Mouse (Mus musculus): Measurements from ENCODE around the gene Gm9758.
"Not testable (repeated sequence)": the region's sequence is repeated elsewhere in the genome, so short reads cannot be mapped to it uniquely, and the experiment has no call there.

The Gm9758 gene

DNA sequence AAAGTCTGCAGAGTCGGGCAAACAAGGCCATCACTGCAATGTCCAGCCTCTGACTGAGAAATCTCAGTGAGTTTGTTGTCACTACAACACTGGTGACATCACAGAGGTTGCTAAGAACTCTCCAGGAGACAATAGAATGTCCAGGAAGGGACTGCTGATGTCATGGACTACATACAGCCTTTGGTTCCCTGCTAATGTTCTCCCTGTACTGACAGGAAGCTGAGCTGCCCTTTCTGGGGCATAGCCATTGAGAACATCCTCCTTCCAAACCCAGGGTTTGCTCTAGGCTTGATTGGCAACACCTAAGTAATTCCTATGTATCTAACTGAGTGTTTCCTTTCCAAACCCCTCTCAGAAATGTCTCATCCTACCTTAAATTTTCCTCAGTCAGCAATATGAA is at the start of gene Gm9758:
Gene Gm9758 (minus strand): TSS at position 101 of the 400 bp plus-strand sequence.
- not testable (repeated sequence) for DNase-seq (ENCODE audit: low read depth, low spot score)

DNA sequence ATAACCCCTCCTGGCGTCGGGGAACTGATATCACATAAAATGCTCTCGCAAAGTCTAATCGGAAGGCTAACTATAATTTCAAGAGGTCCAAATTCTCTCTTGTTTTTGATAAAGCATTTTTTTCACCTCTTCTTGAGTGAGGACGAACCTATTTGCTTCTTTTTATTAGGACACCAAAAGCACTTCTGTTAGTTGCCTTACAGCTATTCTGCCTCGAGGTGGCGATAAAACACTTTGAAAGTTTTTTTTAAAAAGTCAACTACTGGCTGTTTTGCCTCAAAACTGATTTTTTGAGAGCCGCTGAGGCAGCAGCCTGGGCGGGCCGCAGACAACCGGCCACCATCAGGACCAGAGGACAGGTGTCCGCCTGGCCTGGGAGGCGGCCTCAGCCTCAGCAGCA is 49.1 kb upstream of the Gm9758 start:
- peak; percentile 52 for DNase-seq (ENCODE audit: low read depth, low spot score)

DNA sequence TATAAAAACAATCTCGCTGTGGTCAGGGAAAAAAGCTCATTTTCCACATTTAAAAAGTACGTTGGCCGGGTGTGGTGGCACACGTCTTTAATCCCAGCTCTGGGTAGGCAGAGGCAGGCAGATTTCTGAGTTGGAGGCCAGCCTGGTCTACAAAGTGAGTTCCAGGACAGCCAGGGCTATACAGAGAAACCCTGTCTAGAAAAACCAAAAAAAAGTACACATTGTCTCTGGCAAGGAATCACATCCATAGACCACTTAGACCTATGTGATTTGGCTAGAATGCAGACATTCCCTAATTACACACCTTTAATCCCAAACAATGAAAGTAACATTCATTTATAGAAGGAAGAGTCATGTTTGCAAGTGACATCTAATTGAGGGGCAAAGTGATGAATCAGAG is 46.8 kb upstream of the Gm9758 start:
- DNase-seq (ENCODE audit: low read depth, low spot score) = not testable (repeated sequence)

DNA sequence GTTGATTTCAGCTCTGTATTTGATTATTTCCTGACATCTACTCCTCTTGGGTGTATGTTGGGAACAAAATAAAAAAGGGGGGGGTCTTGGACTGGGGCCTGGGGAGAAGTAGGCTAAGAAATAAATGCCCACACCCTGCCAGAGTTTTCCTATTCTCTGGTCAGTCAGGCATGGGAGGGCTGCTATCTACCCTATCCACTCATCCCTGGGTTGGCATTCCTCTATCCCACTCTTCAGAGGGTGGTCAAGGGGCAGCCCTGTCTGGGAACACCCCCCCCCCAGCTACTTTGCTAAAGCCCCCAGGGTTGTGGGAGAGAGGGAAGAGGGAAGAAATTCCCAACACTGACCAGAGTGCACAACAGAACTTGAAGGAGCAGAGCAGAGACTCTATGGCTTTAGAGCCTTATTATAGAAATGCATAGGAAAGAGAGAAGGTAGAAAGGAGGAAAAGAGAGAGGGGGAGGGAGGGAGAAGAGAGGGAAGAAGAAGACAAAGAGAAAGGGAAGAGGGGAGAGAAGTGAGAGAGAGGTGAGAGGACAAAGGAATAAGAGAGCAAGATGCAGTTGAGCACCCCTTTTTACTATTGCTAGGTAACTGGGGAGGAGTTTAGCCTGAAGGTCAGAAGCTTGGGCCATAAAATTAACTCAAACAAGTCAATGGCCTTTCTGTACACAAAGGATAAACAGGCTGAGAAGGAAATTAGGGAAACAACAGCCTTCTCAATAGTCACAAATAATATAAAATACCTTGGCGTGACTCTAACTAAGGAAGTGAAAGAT is 41.4 kb upstream of the Gm9758 start:
- not testable (repeated sequence) for DNase-seq (ENCODE audit: low read depth, low spot score)

DNA sequence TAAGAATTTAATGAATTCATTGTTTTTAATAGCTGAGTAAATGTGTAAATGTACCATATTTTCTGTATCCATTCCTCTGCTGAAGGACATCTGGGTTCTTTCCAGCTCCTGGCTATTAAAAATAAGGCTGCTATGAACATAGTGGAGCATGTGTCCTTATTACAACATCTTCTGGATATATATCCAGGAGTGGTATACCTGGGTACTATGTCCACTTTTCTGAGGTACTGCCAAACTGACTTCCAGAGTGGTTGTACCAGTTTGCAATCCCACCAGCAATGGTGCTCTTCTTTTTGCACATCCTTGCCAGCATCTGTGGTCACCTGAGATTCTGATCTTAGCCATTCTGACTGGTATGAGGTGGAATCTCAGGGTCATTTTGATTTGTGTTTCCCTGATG is 38.9 kb upstream of the Gm9758 start:
- DNase-seq (ENCODE audit: low read depth, low spot score) = not testable (repeated sequence)

DNA sequence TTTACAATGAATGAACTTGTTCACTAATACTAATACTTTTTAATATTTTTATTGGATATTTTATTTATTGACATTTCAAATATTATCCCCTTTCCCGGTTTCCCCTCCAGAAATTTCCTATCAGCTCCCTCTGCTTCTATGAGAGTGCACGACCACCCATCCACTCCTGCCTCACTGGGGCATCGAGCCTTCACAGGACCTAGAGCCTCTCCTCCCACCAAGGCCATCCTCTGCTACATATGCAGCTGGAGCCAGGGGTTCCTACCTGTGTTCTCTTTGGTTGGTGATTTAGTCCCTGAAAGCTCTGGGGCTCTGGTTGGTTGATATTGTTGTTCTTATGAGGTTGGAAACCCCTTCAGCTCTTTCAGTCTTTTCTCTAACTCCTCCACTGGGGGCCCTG is 38.0 kb upstream of the Gm9758 start:
- DNase-seq (ENCODE audit: low read depth, low spot score) = not testable (repeated sequence)

DNA sequence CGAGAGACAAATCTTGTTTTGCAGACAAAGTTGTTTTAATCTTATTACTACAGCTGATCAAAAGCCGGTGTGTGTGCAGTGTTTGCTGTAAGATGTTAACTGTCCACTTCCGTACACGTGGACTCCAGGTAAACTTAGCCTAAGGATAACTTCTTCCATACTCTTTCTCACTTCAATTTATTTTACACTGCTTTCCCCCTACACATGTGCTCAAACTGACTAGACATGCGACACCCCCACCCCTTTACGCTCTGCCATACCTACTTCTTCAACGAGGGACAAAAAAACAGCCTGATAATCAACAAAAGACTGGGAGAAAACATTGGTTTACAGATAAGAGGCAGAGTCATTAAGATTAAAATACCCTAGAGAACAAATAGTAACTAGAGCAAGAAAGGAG is 37.1 kb upstream of the Gm9758 start:
- DNase-seq (ENCODE audit: low read depth, low spot score) = not testable (repeated sequence)

DNA sequence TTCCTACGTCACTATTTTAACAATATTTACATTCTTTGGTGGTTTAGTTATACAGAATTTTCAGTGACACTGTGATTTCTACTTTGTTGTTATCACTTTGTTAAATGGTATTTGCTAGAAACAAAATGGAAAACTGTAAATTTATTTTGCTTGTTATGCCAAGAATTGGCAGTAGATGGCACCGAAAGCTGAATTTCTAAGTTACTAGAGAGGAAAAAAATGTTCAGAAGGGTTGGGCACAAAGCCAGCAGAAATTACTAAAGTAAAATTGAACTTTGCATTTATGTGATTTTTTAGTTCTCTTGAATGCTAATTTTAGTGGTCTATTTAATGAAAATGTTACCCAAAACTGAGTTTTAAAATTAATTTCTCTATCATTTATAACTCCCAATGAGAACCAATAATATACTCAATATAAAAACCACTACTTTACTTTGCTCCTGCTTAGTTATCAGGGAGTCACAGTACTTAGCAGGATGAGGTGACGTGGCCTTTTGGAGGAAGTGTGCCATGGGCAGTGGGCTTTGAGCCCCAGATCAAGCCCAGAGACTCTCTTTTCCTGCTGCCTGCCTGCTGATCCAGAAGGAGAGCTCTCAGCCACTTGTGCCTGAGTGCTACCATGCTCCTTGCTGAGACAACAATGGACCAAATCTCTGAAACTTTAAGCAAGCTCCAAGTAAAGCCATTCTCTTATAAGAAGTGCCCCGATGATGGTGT is 32.9 kb upstream of the Gm9758 start:
- peak; percentile 13 for DNase-seq (ENCODE audit: low read depth, low spot score)

DNA sequence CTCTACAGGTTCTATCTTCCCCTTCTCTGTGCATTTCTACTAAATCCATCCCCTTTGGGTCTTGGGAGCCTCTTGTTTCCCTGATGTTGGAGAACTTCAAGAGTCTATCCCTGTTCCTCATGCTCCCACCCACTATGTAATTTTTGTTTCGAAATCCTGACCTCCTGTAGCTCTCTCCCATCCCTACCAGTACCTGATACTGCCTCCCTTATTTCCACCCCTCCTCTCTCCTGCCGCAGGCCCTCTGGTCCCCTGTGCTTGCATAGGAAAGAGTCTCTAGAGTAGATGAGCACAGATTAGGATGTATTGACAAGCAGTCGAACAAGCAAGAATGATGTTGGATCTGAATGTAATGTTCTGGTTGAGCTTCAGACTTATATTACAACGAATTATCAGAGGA is 30.8 kb upstream of the Gm9758 start:
- not testable (repeated sequence) for DNase-seq (ENCODE audit: low read depth, low spot score)

DNA sequence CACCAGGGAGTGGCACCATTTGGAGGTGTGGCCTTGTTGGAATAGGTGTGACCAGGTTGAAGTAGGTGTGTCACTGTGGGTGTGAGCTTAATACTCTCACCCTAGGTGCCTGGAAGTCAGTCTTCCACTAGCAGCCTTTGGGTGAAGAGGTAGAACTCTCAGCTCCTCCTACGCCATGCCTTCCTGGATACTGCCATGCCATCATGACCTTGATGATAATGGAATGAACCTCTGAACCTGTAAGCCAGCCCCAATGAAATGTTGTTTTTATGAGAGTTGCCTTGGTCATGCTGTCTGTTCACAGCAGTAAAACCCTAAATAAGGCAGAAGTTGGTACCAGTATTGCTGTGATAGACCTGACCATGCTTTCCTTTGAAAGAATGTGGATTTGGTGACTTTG is 26.3 kb upstream of the Gm9758 start:
- not testable (repeated sequence) for DNase-seq (ENCODE audit: low read depth, low spot score)

DNA sequence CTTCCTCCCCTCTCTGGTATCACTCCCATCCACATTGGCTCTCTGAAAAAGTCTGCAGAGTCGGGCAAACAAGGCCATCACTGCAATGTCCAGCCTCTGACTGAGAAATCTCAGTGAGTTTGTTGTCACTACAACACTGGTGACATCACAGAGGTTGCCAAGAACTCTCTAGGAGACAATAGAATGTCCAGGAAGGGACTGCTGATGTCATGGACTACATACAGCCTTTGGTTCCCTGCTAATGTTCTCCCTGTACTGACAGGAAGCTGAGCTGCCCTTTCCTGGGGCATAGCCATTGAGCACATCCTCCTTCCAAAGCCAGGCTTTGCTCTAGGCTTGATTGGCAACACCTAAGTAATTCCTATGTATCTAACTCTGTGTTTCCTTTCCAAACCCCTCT is 23.6 kb upstream of the Gm9758 start, which contains the start of gene Speer4e:
Gene Speer4e (minus strand): TSS at position 101 of the 400 bp plus-strand sequence.
- not testable (repeated sequence) for DNase-seq (ENCODE audit: low read depth, low spot score)

DNA sequence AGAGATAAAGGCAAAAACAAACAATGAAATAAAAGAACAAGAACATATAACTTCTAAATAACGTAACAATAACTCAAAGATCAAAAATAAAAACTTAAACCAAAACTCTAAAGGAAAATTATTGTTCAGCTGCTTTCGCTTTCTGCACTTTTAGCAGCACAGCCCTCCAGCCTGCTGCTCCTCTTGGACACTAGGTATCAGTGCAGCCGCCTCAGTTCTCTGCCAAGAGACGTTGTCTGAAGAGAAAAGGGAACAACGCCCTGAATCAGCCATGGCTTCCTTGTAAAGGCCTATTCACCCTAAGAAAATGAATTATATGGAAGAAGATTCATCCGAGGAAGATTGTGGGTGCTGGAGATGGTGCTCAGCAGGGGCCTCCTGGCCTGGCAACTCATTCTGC is 19.0 kb upstream of the Gm9758 start:
- DNase-seq (ENCODE audit: low read depth, low spot score) = not testable (repeated sequence)

DNA sequence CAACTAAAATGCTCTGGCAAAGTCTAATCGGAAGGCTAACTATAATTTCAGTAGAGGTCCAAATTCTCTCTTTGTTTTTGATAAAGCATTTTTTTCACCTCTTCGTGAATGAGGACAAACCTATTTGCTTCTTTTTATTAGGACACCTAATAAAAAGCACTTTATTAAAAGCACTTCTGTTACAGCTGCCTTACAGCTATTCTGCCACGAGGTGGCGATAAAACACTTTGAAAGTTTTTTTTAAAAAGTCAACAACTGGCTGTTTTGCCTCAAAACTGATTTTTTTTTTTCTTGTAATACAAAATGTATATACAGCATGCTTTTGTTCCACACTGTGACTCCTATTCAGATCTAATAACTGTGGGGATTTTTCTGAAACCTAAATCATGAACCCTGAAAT is 12.3 kb upstream of the Gm9758 start:
- not testable (repeated sequence) for DNase-seq (ENCODE audit: low read depth, low spot score)

DNA sequence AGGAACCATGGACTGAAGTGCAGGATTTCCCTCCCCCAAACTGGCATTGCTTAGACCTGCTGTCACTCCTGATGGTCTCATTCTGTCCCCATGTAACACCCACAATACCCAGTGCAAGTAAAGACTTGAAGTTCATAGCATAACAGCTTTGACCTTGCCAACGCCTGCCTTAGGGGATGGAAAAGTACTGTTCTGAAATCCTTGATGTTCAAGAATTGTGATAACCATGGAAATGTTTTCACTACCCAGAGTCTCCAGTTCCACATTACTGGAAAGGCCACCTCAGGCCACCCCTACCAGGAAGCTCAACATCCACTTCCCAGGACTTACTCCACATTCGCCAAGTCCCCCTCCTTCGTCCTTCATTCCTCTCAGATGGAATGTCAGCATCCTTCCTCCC is 338 bp downstream of the Gm9758 start:
- DNase-seq (ENCODE audit: low read depth, low spot score) = not testable (repeated sequence)

DNA sequence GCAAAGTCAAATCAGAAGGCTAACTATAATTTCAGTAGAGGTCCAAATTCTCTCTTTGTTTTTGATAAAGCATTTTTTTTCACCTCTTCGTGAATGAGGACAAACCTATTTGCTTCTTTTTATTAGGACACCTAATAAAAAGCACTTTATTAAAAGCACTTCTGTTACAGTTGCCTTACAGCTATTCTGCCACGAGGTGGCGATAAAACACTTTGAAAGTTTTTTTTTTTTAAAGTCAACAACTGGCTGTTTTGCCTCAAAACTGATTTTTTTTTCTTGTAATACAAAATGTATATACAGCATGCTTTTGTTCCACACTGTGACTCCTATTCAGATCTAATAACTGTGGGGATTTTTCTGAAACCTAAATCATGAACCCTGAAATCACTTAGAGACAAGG is 11.2 kb downstream of the Gm9758 start:
- not testable (repeated sequence) for DNase-seq (ENCODE audit: low read depth, low spot score)

DNA sequence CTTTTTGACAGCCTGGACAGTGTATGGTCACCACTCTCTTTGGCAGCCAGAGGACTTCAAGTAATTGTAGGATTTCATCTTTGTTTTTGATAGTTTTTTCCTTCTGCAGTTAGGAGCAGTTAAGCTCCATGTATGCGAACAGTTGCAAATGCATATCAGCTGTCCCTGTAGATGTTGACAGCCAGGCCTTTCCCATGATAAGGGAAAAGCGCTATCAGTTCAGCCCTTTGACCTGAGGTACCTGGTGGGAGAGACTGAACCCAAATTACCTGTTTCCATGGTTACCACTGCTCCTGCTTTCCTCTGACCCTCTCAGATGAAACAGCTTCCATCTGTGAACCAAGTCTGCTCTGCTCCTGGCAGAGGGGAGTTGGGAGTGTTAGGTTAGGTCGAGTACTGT is 22.5 kb downstream of the Gm9758 start:
- no peak for DNase-seq (ENCODE audit: low read depth, low spot score)

DNA sequence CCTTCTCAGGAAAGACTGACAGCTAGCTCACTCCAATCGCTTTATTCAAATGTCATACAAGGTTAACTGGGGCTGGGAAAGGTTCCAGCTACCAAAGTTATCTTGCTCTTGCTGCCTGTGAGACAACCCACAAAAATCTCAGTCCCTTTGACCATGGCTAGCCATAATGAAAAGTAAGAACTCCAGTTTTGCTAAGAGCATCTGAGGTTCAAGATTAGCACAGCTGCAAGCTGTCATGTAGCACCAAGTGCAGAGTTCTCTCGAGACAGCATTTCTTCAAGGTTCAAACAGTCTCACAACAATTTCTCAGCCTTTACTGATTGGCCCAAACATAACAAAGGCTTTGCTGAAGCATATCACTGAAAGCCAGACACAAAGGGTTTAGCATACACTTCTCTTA is 29.4 kb downstream of the Gm9758 start:
- not testable (repeated sequence) for DNase-seq (ENCODE audit: low read depth, low spot score)
